Mouse (Mus musculus) midbrain, embryonic 13.5 days (tissue): ENCODE measurements around the gene Cxcr4. TPM values are rescaled to one million over a fixed set of nuclear protein-coding genes. Genes with fewer than 3 reads are reported as not detected.

Experiments
- ATAC-seq: fragments of 200-750 bp; cut with Nextera tagmentation; 2 replicates; pipeline ENCODE4 v1.8.0; 2017; ENCODE audit warnings: mild to moderate bottlenecking, moderate TSS enrichment, moderate library complexity
- H3K27ac ChIP-seq: fragments of 300-500 bp; sonication (generic); 2 replicates; pipeline ENCODE4 v1.5.1; 2015; ENCODE audit warnings: inconsistent platforms, mild to moderate bottlenecking, moderate library complexity
- H3K27me3 ChIP-seq: fragments of 300-500 bp; sonication (generic); 2 replicates; pipeline ENCODE4 v1.6.1; 2015; ENCODE audit warnings: mild to moderate bottlenecking, inconsistent platforms
- H3K36me3 ChIP-seq: fragments of 300-500 bp; sonication (generic); 2 replicates; pipeline ENCODE4 v1.6.1; 2015; ENCODE audit warnings: mild to moderate bottlenecking, inconsistent platforms
- H3K4me1 ChIP-seq: fragments of 300-500 bp; sonication (generic); replicated peaks from 2 replicates; pipeline ENCODE4 v1.6.1; 2015; ENCODE audit warnings: inconsistent platforms
- H3K4me2 ChIP-seq: fragments of 300-500 bp; sonication (generic); replicated peaks from 2 replicates; pipeline ENCODE4 v1.6.1; 2015; ENCODE audit warnings: moderate library complexity, mild to moderate bottlenecking, inconsistent platforms
- H3K4me3 ChIP-seq: fragments of 300-500 bp; sonication (generic); replicated peaks from 2 replicates; pipeline ENCODE4 v1.5.1; 2015; ENCODE audit warnings: mild to moderate bottlenecking, inconsistent platforms
- H3K9ac ChIP-seq: fragments of 300-500 bp; sonication (generic); replicated peaks from 2 replicates; pipeline ENCODE4 v1.6.1; 2015; ENCODE audit warnings: mild to moderate bottlenecking, inconsistent platforms
- H3K9me3 ChIP-seq: fragments of 300-500 bp; sonication (generic); 2 replicates; pipeline ENCODE4 v1.6.1; 2016; ENCODE audit warnings: mild to moderate bottlenecking, inconsistent platforms
- WGBS: fragments of 180-500 bp; shearing (Covaris S2); methylation state at CpG from one replicate; pipeline ENCODE4 v1.1.7; 2015; 5-methylcytosine and 5-hydroxymethylcytosine counted together
- polyA plus RNA-seq: library from polyadenylated mRNA; unstranded; fragments of >200 nt; fragmentation: Nextera tagmentation; extraction: Ambion mirVana; gene quantifications from 2 replicates; pipeline ENCODE4 v1.2.1, GENCODE M21; 2015

The Cxcr4 gene
- polyA plus RNA-seq, 1 experiment from 2014 or later = 15.4 TPM

DNA sequence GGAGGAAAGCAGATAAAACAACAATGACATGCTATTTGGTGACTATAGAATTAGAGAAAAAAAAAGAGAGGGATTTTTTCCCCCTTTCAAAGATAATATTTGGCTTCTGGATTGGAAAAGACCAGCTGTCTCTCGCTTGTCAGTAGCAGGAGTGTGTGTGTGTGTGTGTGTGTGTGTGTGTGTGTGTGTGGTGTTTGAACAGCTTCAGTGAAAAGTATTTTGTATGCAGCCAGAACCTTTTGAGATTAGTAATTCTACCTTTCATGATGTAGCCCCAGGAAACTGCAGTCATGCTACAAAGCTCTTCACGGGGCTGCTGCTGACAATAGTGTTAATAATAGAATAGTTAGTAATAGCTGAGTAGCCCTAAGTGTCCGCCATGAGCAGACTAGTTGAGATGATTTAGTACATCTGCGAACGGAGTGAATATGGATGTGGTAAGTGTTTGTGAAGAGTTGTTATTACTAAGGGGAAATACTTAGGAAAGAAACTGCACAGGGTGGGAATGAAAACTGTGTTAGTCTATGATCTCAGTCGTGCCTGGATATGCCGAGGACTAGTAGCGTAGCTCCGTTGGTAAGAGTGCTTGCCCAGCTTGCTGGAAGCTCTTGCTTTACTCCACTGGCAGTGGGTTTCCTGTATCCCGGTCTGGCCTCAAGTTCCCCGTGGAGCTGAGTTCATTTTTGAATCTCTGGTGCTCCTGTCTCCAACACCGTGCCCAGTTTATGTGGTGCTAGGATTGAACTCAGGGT is 2.4 kb upstream of the Cxcr4 start:
- Histone ChIP-seq H3K27ac (peak overlapping the region; percentile 64), H3K4me2 (peak overlapping the region; percentile 21), H3K4me1 (peaks cover 55% of the 10 kb centered on the region), H3K9ac (0 out of 2 replicates have a peak overlapping the region, but pooled peaks have one; percentile 10), H3K9me3 (no peaks in the 10 kb centered on the region), H3K27me3 (no peaks in the 10 kb centered on the region; the same call in 1 of the 2 replicates), H3K4me3 (no peak overlapping the region), H3K36me3 (peaks cover under 1% of the 10 kb centered on the region; the same call in 1 of the 2 replicates)
- WGBS = 12% methylated on average over 12 of the region's 12 CpGs
- ATAC-seq = no peak

DNA sequence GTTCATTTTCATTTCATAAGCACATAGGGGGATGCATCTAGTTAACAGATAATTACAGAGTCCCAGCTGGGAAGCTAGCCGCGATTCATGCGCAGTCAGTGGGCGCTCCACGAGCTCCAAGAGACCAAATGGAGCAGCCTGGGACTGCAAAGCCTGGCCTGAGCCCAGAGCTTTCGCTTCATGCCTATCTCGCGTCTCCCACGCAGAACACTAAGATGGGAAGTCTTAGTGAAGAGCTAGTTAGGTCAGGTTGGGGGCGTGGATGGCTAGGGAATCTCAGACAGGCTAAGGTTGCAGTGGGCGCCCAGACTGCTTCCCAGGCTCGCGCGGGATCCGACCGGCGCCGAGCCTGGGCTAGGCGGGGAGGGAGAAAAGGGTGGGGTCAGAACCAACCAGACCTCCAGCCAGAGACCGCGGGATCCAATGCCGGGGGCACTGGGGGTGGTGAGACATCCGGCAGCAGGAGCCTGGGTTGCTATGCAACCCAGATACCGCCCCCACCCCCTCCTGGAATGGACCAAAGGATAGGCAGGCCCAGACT is 938 bp upstream of the Cxcr4 start:
- peak overlapping the region; percentile 74 for H3K4me3 ChIP-seq
- H3K36me3 ChIP-seq = peaks cover 8% of the 10 kb centered on the region
- H3K9me3 ChIP-seq = no peaks in the 10 kb centered on the region
- peak overlapping the region; percentile 87 for H3K4me2 ChIP-seq
- peak overlapping the region; percentile 73 for H3K27ac ChIP-seq
- no peaks in the 10 kb centered on the region; the same call in 1 of the 2 replicates for H3K27me3 ChIP-seq
- ATAC-seq = peak; percentile 55
- peaks cover 68% of the 10 kb centered on the region for H3K4me1 ChIP-seq
- peak overlapping the region; percentile 66 for H3K9ac ChIP-seq
- WGBS = under 1% methylated on average over 24 of the region's 24 CpGs

DNA sequence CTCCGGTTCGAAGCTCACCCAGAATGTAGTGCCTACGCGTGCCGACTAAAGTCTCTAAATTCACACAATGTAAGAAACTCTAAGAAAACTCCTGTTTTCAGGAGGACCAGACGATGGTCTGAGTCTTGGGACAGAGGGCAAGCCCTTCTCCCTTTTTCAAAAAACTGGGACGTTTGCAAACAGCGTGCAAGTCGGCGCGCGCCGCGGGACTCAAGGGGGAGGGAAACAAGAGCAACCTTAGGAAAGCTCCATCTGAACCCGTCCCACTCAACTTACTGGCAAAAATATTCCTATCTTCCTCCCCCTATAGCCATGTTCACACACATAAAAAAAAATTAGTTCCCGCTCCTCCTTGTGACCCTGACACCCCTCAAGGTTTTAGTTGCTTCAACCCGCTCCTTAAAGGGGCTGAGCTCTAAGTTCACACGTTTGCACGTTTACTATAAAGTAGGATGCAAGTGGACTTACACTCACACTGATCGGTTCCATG is 327 bp downstream of the Cxcr4 start:
- no peak for ATAC-seq
- WGBS = 0% methylated on average over 20 of the region's 20 CpGs
- Histone ChIP-seq H3K4me1 (peaks cover 80% of the 10 kb centered on the region), H3K4me3 (peak overlapping the region; percentile 74), H3K36me3 (peaks cover 8% of the 10 kb centered on the region), H3K27ac (peak overlapping the region; percentile 80), H3K9me3 (no peaks in the 10 kb centered on the region), H3K27me3 (no peaks in the 10 kb centered on the region), H3K9ac (peak overlapping the region; percentile 87), H3K4me2 (peak overlapping the region; percentile 87)

DNA sequence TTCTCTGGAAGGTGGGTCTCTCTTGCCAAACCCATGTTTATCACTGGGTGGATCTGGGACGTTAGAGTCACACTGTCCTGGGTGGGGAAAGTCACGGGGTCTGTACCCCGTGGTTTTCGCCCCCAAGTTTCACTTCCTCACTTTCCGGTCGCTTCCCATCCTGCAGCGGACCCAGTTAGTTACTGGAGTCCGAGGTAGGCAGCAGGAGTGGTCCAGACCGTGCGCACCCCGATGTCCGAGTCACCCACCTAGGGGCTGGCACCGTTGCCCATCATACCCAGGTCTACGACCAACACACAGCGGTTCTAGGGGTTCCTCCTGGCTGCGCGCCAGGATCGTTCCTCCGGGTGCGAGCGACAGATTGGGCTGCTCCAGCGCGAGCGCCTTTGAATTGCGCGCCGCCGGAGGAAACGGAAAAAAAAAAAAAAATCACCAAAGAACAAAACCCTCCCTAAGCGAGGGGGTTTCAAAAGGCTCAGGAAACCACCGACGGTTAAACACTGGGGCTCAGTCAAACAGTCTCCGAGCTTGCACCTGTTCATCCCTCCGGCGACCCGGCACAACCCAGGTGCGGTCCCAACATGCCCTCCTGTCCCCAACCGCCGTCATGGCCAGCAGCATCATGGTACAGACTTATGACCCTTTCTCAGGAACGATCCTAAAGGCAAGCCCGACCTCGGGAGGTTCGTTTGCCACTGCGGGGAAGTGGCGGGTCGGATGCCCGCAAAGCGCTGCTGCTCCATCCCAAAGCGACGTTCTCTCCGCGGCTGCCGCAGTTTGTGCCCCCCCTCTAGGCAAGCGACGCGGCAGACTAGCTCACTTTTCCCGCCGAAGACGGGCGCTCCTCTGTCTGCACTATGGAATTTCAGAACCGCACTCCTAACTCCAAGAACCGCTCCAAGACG is 1.0 kb downstream of the Cxcr4 start:
- H3K9ac ChIP-seq = peak overlapping the region; percentile 87
- H3K9me3 ChIP-seq = no peaks in the 10 kb centered on the region
- H3K27ac ChIP-seq = peak overlapping the region; percentile 80
- H3K27me3 ChIP-seq = no peaks in the 10 kb centered on the region
- peaks cover 8% of the 10 kb centered on the region for H3K36me3 ChIP-seq
- under 1% methylated on average over 63 of the region's 63 CpGs for WGBS
- peak; percentile 4; the same call in 1 of the 2 replicates for ATAC-seq
- H3K4me1 ChIP-seq = peaks cover 85% of the 10 kb centered on the region
- H3K4me2 ChIP-seq = peak overlapping the region; percentile 87
- peak overlapping the region; percentile 74 for H3K4me3 ChIP-seq

DNA sequence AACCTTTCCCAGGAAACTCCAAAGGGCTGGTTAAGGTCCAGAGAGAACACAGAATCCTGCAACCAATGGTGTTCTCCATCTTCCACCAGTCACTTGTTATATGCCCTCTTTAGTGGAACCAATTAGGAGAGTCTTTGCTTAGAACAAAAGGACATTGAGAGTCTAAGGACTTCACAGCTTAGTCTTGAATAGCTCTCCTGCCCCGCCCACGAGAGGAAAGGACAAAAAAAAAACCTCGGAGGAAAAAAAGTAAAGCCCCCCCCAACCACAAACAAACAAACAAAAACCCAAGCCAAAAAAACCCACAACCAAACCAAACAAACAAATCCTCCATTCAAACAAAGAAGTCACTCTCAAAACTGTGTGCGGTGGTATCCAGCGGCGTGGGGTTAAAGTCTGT is 2.1 kb downstream of the Cxcr4 start:
- H3K27ac ChIP-seq = peak overlapping the region; percentile 45
- no peaks in the 10 kb centered on the region for H3K9me3 ChIP-seq
- H3K4me2 ChIP-seq = peak overlapping the region; percentile 87
- peak overlapping the region; percentile 74 for H3K4me3 ChIP-seq
- H3K36me3 ChIP-seq = peaks cover 8% of the 10 kb centered on the region
- no peak for ATAC-seq
- H3K27me3 ChIP-seq = no peaks in the 10 kb centered on the region
- peaks cover 85% of the 10 kb centered on the region for H3K4me1 ChIP-seq
- peak overlapping the region; percentile 87 for H3K9ac ChIP-seq
- WGBS = 0% methylated on average over 6 of the region's 6 CpGs

DNA sequence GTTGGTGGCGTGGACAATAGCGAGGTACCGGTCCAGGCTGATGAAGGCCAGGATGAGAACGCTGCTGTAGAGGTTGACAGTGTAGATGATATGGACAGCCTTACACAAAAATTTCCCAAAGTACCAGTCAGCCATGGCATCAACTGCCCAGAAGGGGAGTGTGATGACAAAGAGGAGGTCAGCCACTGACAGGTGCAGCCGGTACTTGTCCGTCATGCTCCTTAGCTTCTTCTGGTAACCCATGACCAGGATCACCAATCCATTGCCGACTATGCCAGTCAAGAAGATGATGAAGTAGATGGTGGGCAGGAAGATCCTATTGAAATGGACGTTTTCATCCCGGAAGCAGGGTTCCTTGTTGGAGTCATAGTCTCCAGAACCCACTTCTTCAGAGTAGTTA is 2.6 kb downstream of the Cxcr4 start:
- Histone ChIP-seq H3K4me2 (peak overlapping the region; percentile 87), H3K4me1 (peaks cover 82% of the 10 kb centered on the region), H3K36me3 (peaks cover 8% of the 10 kb centered on the region), H3K27me3 (no peaks in the 10 kb centered on the region), H3K27ac (peak overlapping the region; percentile 45), H3K9me3 (no peaks in the 10 kb centered on the region), H3K9ac (peak overlapping the region; percentile 87), H3K4me3 (peak overlapping the region; percentile 74)
- 54% methylated on average over 9 of the region's 9 CpGs for WGBS
- no peak for ATAC-seq

DNA sequence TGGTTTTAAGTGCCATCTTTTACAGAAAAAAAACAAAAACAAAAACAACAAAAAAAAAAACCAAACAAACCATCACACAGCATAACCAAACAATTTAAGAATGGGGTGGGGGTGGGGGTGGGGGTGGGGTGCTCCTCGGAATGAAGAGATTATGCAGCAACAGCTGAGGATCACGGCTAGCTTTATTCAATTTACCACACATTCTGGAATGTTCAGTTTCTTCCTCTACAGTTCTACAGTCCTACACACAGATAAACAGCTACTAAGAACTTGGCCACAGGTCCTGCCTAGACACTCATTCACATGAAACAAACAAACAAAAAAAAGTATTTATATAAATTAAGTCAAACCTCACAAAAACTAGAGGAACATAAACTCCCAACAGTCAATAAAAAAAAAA is 3.8 kb downstream of the Cxcr4 start:
- peak overlapping the region; percentile 87 for H3K4me2 ChIP-seq
- no peak overlapping the region for H3K9ac ChIP-seq
- H3K4me1 ChIP-seq = peaks cover 77% of the 10 kb centered on the region
- H3K27ac ChIP-seq = no peak overlapping the region
- peaks cover 8% of the 10 kb centered on the region for H3K36me3 ChIP-seq
- no peak overlapping the region; the same call in none of the 2 replicates for H3K4me3 ChIP-seq
- no peaks in the 10 kb centered on the region for H3K9me3 ChIP-seq
- H3K27me3 ChIP-seq = no peaks in the 10 kb centered on the region
- 11% methylated on average over 2 of the region's 2 CpGs for WGBS
- no peak for ATAC-seq

DNA sequence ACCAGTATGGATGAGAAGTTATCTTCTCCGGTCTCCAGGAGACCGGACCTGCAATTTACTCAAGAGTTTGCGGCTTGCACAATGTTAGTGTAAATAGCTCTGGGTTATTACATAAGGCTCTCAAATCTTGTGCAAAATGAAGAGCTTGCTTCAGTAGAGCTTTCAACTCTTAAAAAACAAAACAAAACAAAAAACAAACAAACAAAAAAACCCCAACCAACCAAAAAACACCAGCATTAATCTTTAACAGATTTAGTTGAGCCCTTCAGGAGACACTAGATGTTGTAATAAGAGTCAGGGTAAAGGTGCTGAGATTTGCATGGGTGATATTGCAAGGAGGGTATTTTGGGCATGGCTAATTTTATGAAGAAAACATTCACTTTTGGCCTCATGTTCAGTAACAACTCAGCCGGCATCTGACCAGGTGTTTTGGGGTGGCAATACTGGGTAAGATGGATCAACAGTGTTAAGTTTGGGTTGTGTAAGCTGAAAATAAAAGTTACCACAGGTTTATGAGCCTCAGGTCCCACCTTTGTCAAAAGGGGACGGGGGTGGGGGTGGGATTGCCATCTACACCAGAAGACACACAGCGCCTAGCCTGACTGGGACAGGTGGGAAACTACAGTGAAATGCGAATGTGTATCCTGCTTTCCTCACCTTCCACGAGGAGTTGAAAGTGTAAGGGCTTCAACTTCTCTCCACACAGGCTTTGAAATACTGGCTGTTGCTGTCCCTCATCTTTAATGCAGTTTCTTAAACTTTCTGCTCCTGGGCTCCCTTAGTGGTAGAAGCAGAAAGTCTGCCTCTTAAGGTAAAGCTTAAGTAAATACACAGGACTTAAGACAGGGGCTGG is 4.9 kb downstream of the Cxcr4 start:
- H3K4me3 ChIP-seq = no peak overlapping the region; the same call in 1 of the 2 replicates
- H3K36me3 ChIP-seq = peaks cover 8% of the 10 kb centered on the region
- no peaks in the 10 kb centered on the region for H3K27me3 ChIP-seq
- H3K4me1 ChIP-seq = peaks cover 68% of the 10 kb centered on the region
- H3K9me3 ChIP-seq = no peaks in the 10 kb centered on the region
- H3K4me2 ChIP-seq = peak overlapping the region; percentile 39
- no peak for ATAC-seq
- 33% methylated on average over 8 of the region's 8 CpGs for WGBS
- peak overlapping the region; percentile 73 for H3K27ac ChIP-seq
- H3K9ac ChIP-seq = peak overlapping the region; percentile 11; the same call in 1 of the 2 replicates

DNA sequence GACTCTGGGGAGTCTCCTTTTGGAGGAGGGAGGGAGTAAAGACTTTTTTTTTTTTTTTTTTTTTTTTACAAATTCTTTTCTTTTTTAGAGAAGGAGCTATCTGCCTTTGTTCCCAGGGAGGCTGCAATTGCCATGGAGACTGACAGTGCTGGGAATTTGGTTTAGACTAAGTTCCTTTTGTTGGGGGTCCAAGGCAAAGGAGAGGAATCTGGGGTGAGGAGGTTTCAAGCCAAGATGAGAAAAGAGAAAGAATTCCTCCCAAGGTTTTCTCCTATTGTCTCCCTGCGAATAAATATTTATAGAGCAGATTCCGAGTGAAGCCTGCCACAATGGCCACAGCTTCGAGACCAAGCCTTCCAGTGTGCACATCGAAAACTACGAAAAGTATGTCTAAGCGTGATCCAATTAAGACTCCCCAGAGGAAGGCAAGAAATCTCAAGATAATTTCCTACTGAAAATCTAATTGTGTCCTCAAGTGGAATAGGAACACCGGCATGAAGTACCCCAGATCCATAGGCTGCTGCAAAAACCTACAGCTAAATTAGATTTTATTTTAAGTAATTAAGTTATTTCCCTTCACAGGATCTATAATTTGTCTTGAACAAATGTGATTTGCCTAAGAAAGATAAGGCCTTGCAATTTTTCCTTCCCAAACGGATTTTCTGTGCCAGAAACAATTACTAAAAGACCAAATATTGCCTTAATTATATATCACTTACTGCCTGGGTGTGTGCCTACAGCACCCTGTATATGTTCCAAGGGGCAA is 5.7 kb downstream of the Cxcr4 start:
- Histone ChIP-seq H3K9ac (peak overlapping the region; percentile 11; the same call in 1 of the 2 replicates), H3K4me2 (peak overlapping the region; percentile 14), H3K27me3 (no peaks in the 10 kb centered on the region), H3K27ac (peak overlapping the region; percentile 73), H3K36me3 (peaks cover 8% of the 10 kb centered on the region), H3K9me3 (no peaks in the 10 kb centered on the region), H3K4me3 (no peak overlapping the region), H3K4me1 (peaks cover 63% of the 10 kb centered on the region)
- 6% methylated on average over 8 of the region's 8 CpGs for WGBS
- ATAC-seq = peak; percentile 70

DNA sequence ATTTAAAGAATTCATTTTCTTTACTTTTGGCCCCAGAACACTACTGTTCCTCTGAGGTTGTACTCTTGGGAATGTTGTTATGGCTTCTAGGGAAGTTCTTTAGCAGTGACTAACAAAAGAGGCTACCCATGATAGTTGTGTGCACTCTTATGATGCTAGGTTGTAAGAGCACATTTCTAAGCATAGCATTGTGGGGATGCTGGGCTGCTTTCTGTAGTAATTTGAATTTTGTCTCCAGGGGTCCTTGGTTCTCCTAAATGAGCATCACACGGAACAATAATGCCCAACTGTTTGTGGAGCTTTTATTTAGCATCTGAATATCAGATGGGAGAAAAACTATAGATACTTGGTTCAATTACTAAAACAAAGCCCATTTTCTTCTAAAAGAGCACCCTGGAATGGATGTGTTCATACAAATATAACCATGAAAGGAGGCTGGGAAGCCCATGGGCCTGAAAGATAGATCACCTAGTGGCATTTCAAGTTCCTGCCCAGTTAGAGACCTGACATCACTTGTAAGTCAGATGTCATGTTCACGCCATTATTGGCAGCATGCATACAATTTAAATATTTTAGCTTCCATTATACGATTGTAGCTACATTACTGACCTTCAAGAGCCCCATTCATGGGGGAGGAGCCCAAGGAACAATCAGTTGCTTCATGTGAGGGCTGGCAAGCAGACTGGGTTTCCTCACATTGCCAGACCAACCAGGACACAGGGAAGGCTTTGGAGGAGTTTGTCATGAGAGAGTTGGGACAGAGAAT is 6.5 kb downstream of the Cxcr4 start:
- WGBS = 14% methylated on average over 3 of the region's 3 CpGs
- Histone ChIP-seq H3K27ac (peak overlapping the region; percentile 73), H3K4me1 (peaks cover 59% of the 10 kb centered on the region), H3K36me3 (peaks cover 8% of the 10 kb centered on the region), H3K9me3 (no peaks in the 10 kb centered on the region), H3K4me2 (no peak overlapping the region), H3K27me3 (no peaks in the 10 kb centered on the region), H3K4me3 (no peak overlapping the region), H3K9ac (no peak overlapping the region)
- ATAC-seq = peak; percentile 86
